Mouse (Mus musculus): ENCODE results near the gene Syn3. TPM values are rescaled to one million over a fixed set of nuclear protein-coding genes. Genes with fewer than 3 reads are reported as not detected.
"Not testable (repeated sequence)": the region's sequence is repeated elsewhere in the genome, so short reads cannot be mapped to it uniquely, and the experiment has no call there.

Gene Syn3
- polyA plus RNA-seq, 1 experiment, result 0.15 TPM

GRCm38 (mm10) chr10:86380626-86381025 is 118.1 kb downstream of the Syn3 start:
- Histone ChIP-seq H3K36me3 (replicated peaks; ENCODE audit: low read length) (no peaks in the 10 kb centered on the region), H3K9me3 (no peaks in the 10 kb centered on the region), H3K4me1 (peaks cover 7% of the 10 kb centered on the region; the same call in 1 of the 2 replicates), H3K4me3 (replicated peaks) (no peak overlapping the region), H3K27me3 (replicated peaks) (peaks cover 11% of the 10 kb centered on the region)
- no peak for TF ChIP-seq GATA1 (IDR thresholded peaks at IDR 0.05; ENCODE audit: borderline replicate concordance, low read length)
- TF ChIP-seq FLI1 (IDR thresholded peaks at IDR 0.05; ENCODE audit: low read length), result no peak

GRCm38 (mm10) chr10:86378803-86379202 is 119.9 kb downstream of the Syn3 start:
- H3K27me3 ChIP-seq (replicated peaks); H3K4me1 ChIP-seq; H3K4me3 ChIP-seq (replicated peaks); H3K9me3 ChIP-seq; H3K36me3 ChIP-seq (replicated peaks; ENCODE audit: low read length): not testable (repeated sequence)

- TF ChIP-seq FLI1 (IDR thresholded peaks at IDR 0.05; ENCODE audit: low read length), result no peak
- H3K27me3 ChIP-seq (replicated peaks), result peaks cover 4% of the 10 kb centered on the region
- 0 out of 2 replicates have a peak, but pooled peaks cover 4% of the 10 kb centered on the region for H3K4me1 ChIP-seq
- H3K9me3 ChIP-seq, result no peaks in the 10 kb centered on the region
- H3K4me3 ChIP-seq (replicated peaks), result no peak overlapping the region
- H3K36me3 ChIP-seq (replicated peaks; ENCODE audit: low read length), result no peaks in the 10 kb centered on the region
These were observed 122.1 kb downstream of the Syn3 start for GRCm38 (mm10) chr10:86376392-86377185.

- no peaks in the 10 kb centered on the region for H3K9me3 ChIP-seq
- H3K36me3 ChIP-seq (replicated peaks; ENCODE audit: low read length), result no peaks in the 10 kb centered on the region
- H3K4me1 ChIP-seq, result 0 out of 2 replicates have a peak, but pooled peaks cover 4% of the 10 kb centered on the region
- no peak for TF ChIP-seq FLI1 (IDR thresholded peaks at IDR 0.05; ENCODE audit: low read length)
- TF ChIP-seq GATA1 (IDR thresholded peaks at IDR 0.05; ENCODE audit: borderline replicate concordance, low read length), result no peak
- no peak overlapping the region for H3K4me3 ChIP-seq (replicated peaks)
- peaks cover 2% of the 10 kb centered on the region for H3K27me3 ChIP-seq (replicated peaks)
These were observed 122.8 kb downstream of the Syn3 start for GRCm38 (mm10) chr10:86375903-86376302.

GRCm38 (mm10) chr10:86374061-86374460 is 124.6 kb downstream of the Syn3 start:
- no peaks in the 10 kb centered on the region for H3K9me3 ChIP-seq
- TF ChIP-seq FLI1 (IDR thresholded peaks at IDR 0.05; ENCODE audit: low read length), result no peak
- TF ChIP-seq GATA1 (IDR thresholded peaks at IDR 0.05; ENCODE audit: borderline replicate concordance, low read length), result no peak
- H3K27me3 ChIP-seq (replicated peaks), result peaks cover 2% of the 10 kb centered on the region
- H3K36me3 ChIP-seq (replicated peaks; ENCODE audit: low read length), result no peaks in the 10 kb centered on the region
- H3K4me1 ChIP-seq, result 0 out of 2 replicates have a peak, but pooled peaks cover 4% of the 10 kb centered on the region
- no peak overlapping the region for H3K4me3 ChIP-seq (replicated peaks)

- peaks cover 3% of the 10 kb centered on the region for H3K27me3 ChIP-seq (replicated peaks)
- H3K4me1 ChIP-seq, result 0 out of 2 replicates have a peak, but pooled peaks cover 4% of the 10 kb centered on the region
- TF ChIP-seq FLI1 (IDR thresholded peaks at IDR 0.05; ENCODE audit: low read length) (no peak), GATA1 (IDR thresholded peaks at IDR 0.05; ENCODE audit: borderline replicate concordance, low read length) (no peak)
- H3K4me3 ChIP-seq (replicated peaks), result no peak overlapping the region
- no peaks in the 10 kb centered on the region for H3K9me3 ChIP-seq
- no peaks in the 10 kb centered on the region for H3K36me3 ChIP-seq (replicated peaks; ENCODE audit: low read length)
These were observed 127.1 kb downstream of the Syn3 start for GRCm38 (mm10) chr10:86371561-86371960.

GRCm38 (mm10) chr10:86369346-86369745 is 129.3 kb downstream of the Syn3 start:
- H3K27me3 ChIP-seq (replicated peaks), result peaks cover 4% of the 10 kb centered on the region
- no peaks in the 10 kb centered on the region for H3K36me3 ChIP-seq (replicated peaks; ENCODE audit: low read length)
- TF ChIP-seq FLI1 (IDR thresholded peaks at IDR 0.05; ENCODE audit: low read length), result no peak
- TF ChIP-seq GATA1 (IDR thresholded peaks at IDR 0.05; ENCODE audit: borderline replicate concordance, low read length), result no peak
- no peaks in the 10 kb centered on the region; the same call in 1 of the 2 replicates for H3K4me1 ChIP-seq
- no peaks in the 10 kb centered on the region for H3K9me3 ChIP-seq
- H3K4me3 ChIP-seq (replicated peaks), result no peak overlapping the region

- peaks cover 4% of the 10 kb centered on the region for H3K27me3 ChIP-seq (replicated peaks)
- TF ChIP-seq GATA1 (IDR thresholded peaks at IDR 0.05; ENCODE audit: borderline replicate concordance, low read length) (no peak), FLI1 (IDR thresholded peaks at IDR 0.05; ENCODE audit: low read length) (no peak)
- no peaks in the 10 kb centered on the region for H3K9me3 ChIP-seq
- peak overlapping the region; percentile 7 for H3K4me3 ChIP-seq (replicated peaks)
- no peaks in the 10 kb centered on the region; the same call in 1 of the 2 replicates for H3K4me1 ChIP-seq
- no peaks in the 10 kb centered on the region for H3K36me3 ChIP-seq (replicated peaks; ENCODE audit: low read length)
These were observed 129.9 kb downstream of the Syn3 start for GRCm38 (mm10) chr10:86368811-86369210.

GRCm38 (mm10) chr10:86367346-86367745 is 131.3 kb downstream of the Syn3 start:
- TF ChIP-seq FLI1 (IDR thresholded peaks at IDR 0.05; ENCODE audit: low read length), result no peak
- no peak for TF ChIP-seq GATA1 (IDR thresholded peaks at IDR 0.05; ENCODE audit: borderline replicate concordance, low read length)
- Histone ChIP-seq H3K27me3 (replicated peaks) (peaks cover 4% of the 10 kb centered on the region), H3K4me3 (replicated peaks) (no peak overlapping the region), H3K4me1 (no peaks in the 10 kb centered on the region; the same call in 1 of the 2 replicates), H3K36me3 (replicated peaks; ENCODE audit: low read length) (no peaks in the 10 kb centered on the region), H3K9me3 (0 out of 2 replicates have a peak, but pooled peaks cover 2% of the 10 kb centered on the region)

- H3K4me3 ChIP-seq (replicated peaks), result no peak overlapping the region
- H3K36me3 ChIP-seq (replicated peaks; ENCODE audit: low read length), result no peaks in the 10 kb centered on the region
- H3K27me3 ChIP-seq (replicated peaks), result peaks cover 4% of the 10 kb centered on the region
- peaks cover 3% of the 10 kb centered on the region; the same call in 1 of the 2 replicates for H3K4me1 ChIP-seq
- 0 out of 2 replicates have a peak, but pooled peaks cover 2% of the 10 kb centered on the region for H3K9me3 ChIP-seq
- TF ChIP-seq GATA1 (IDR thresholded peaks at IDR 0.05; ENCODE audit: borderline replicate concordance, low read length), result no peak
- no peak for TF ChIP-seq FLI1 (IDR thresholded peaks at IDR 0.05; ENCODE audit: low read length)
These were observed 133.0 kb downstream of the Syn3 start for GRCm38 (mm10) chr10:86365632-86366092.
